Comparison of ENCODE assay signal across 23 mouse cellular contexts in genomic region chr10:58618501-58619216, GRCm38 (mm10). TPM values are rescaled to one million over a fixed set of nuclear protein-coding genes. Genes with fewer than 3 reads are reported as not detected.
DNase-seq lines count a peak whose midpoint lies in the region; ATAC-seq lines count a peak whose summit lies in the region.
"Had no signal": no experiment of that assay in that cellular context is flagged by ENCODE, and none has a peak within 500 bp of the region (broad histone marks: within the 10 kb centered on the region; RNA-seq: fewer than 3 reads in every experiment).

No protein-coding gene starts in this region.

- 92% methylated on average over 17 of the region's 17 CpGs for WGBS in forebrain, embryonic 13.5 days

- no peaks in the 10 kb centered on the region for H3K4me1 ChIP-seq in forebrain, embryonic 13.5 days
- H3K4me1 ChIP-seq: embryonic facial prominence, embryonic 12.5 days; kidney, embryonic 15.5 days; limb, embryonic 13.5 days; liver, embryonic 13.5 days had no signal

- DNase-seq in left cerebral cortex, postnatal 4 days, result peak; percentile 83
- DNase-seq in left cerebral cortex, adult 9 months (ENCODE audit: low spot score in 2 of 2), result no peak
- peak; percentile 72 for DNase-seq in cerebellum, adult 8-10 months
- DNase-seq in lung, postnatal 10 days, result peak; percentile 25
- no peak for DNase-seq in adrenal gland, adult (ENCODE audit: inconsistent age in 2 of 2, low spot score in 1 of 2)
- DNase-seq: adrenal gland, postnatal 36 days; gastrocnemius, postnatal 25 days; heart, postnatal 10 days; liver, embryonic 13.5 days; thymus, postnatal 25 days had no signal

- ATAC-seq in cerebellum, adult (ENCODE audit: insufficient number of reproducible peaks, low FRiP score, low TSS enrichment), result peak; percentile 79
- ATAC-seq in forebrain, embryonic 13.5 days, result no peak
- ATAC-seq: forebrain, embryonic 14.5 days; intestine, postnatal 0 days; midbrain, embryonic 16.5 days had no signal

- H3K27me3 ChIP-seq in forebrain, embryonic 13.5 days, result 0 out of 2 replicates have a peak, but pooled peaks cover 2% of the 10 kb centered on the region
- H3K27me3 ChIP-seq: embryonic facial prominence, embryonic 12.5 days; kidney, embryonic 15.5 days; limb, embryonic 13.5 days; liver, embryonic 13.5 days had no signal

- H3K4me2 ChIP-seq in forebrain, embryonic 13.5 days, result no peak overlapping the region
- H3K4me2 ChIP-seq: embryonic facial prominence, embryonic 12.5 days; hindbrain, embryonic 14.5 days; kidney, embryonic 15.5 days; limb, embryonic 13.5 days; liver, embryonic 13.5 days had no signal

- intact Hi-C loops in left cerebral cortex, postnatal 4 days (cut with DNase I), result no loop called here

- H3K9ac ChIP-seq in forebrain, embryonic 13.5 days, result no peak overlapping the region
- H3K9ac ChIP-seq: embryonic facial prominence, embryonic 12.5 days; hindbrain, embryonic 14.5 days; kidney, embryonic 15.5 days; limb, embryonic 13.5 days; liver, embryonic 13.5 days had no signal

- no peaks in the 10 kb centered on the region for H3K36me3 ChIP-seq in forebrain, embryonic 13.5 days (ENCODE audit: poor library complexity, severe bottlenecking)
- H3K36me3 ChIP-seq: embryonic facial prominence, embryonic 12.5 days; kidney, embryonic 15.5 days; limb, embryonic 13.5 days; liver, embryonic 13.5 days had no signal

- no peaks in the 10 kb centered on the region for H3K9me3 ChIP-seq in forebrain, embryonic 13.5 days (replicated peaks)
- H3K9me3 ChIP-seq: embryonic facial prominence, embryonic 12.5 days; kidney, embryonic 15.5 days; limb, embryonic 13.5 days had no signal

- H3K27ac ChIP-seq in forebrain, embryonic 13.5 days, result no peak overlapping the region
- H3K27ac ChIP-seq: embryonic facial prominence, embryonic 12.5 days; hindbrain, embryonic 14.5 days; kidney, embryonic 15.5 days; limb, embryonic 13.5 days; liver, embryonic 13.5 days had no signal

- no peak overlapping the region for H3K4me3 ChIP-seq in forebrain, embryonic 13.5 days
- H3K4me3 ChIP-seq: embryonic facial prominence, embryonic 12.5 days; erythroblast, embryonic 14.5 days; kidney, embryonic 15.5 days; limb, embryonic 13.5 days; liver, embryonic 13.5 days had no signal

RNA-seq across cellular contexts. Expression of gene Edar, which starts 56.8 kb away (rescaled TPM):
- total RNA-seq in left cerebral cortex, postnatal 4 days (2021), result under 1 TPM; 0.24 to 0.28 TPM
- polyA plus RNA-seq in forebrain, embryonic 13.5 days (2015; fragmentation: Nextera tagmentation; extraction: Ambion mirVana), result 0.41 and 0.84 TPM in 2 replicates
- total RNA-seq: CH12.LX; megakaryocyte-erythroid progenitor cell, adult 5-6 weeks; MEL had no signal
- polyA plus RNA-seq: erythroblast, embryonic 14.5 days; liver, embryonic 13.5 days had no signal

Comparison
In these comparisons a context has a peak if more than half of its experiments do, and no peak if none do; other contexts are left out.
1. DNase-seq: peak in left cerebral cortex, postnatal 4 days (single experiment), cerebellum, adult 8-10 months (single experiment) and lung, postnatal 10 days (single experiment); none in left cerebral cortex, adult 9 months (0 of 2) and adrenal gland, adult (0 of 2).